Mouse (Mus musculus): Measurements from ENCODE around the gene Gipc3.
A peak's percentile ranks its signal among the peaks of the same experiment; 100 is the strongest.

GRCm38 (mm10) chr10:81388505-81389055 lies 45.5 kb upstream of the Gipc3 start, which contains the start of gene Gm48552:
- TF ChIP-seq CTCF (IDR thresholded peaks at IDR 0.05; ENCODE audit: control insufficient read depth, insufficient read depth, insufficient replicate concordance, low read depth, low read length) (no peak), POLR2A (IDR thresholded peaks at IDR 0.05; ENCODE audit: control insufficient read depth, low read depth, low read length) (peak; percentile 46; the same call in 1 of the 2 replicates)

Data from testis, adult 2 months (tissue).